Mouse (Mus musculus) lung, adult 18-20 months (tissue): ENCODE measurements around the gene Pld4.
"Not testable (repeated sequence)": the region's sequence is repeated elsewhere in the genome, so short reads cannot be mapped to it uniquely, and the experiment has no call there.

Experiments
- DNase-seq, 2 experiments: peaks; one replicate each; pipeline ENCODE4 v3.0.0; 2022; ENCODE audit warnings: mixed read lengths in 2 of 2

The Pld4 gene

GRCm38 (mm10) chr12:112801864-112802846 is 41.7 kb downstream of the Pld4 start, which contains the start of gene Ahnak2:
Ahnak2 (minus strand) TSS chr12:112802657.
- no peak for DNase-seq

- no peak for DNase-seq
Measured at GRCm38 (mm10) chr12:112802917-112803316, 42.5 kb downstream of the Pld4 start.

DNA sequence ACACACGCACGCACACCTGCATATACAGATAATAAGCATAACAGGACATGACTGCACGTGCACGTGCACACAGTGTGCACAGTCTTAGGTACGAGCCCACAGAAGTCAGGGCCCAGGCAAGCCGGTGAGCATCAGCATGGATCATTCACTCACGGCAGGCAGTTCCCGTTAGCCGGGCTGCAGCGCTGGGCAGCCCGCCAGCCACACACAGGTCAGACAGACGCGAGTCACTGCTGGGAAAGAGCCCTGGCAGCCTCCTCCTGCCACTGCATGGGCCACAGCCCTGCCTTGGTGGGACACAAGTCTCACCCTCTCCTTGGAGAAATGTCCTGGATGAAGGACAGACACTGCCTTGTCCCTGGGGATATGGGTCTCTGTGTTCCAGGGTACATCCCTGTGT is 43.6 kb downstream of the Pld4 start:
- no peak for DNase-seq

GRCm38 (mm10) chr12:112806044-112806443 is 45.6 kb downstream of the Pld4 start:
- no peak for DNase-seq

- no peak for DNase-seq
Measured at GRCm38 (mm10) chr12:112807796-112808195, 47.3 kb downstream of the Pld4 start.

- DNase-seq, result no peak
Measured at GRCm38 (mm10) chr12:112808212-112808586, 47.7 kb downstream of the Pld4 start.

DNA sequence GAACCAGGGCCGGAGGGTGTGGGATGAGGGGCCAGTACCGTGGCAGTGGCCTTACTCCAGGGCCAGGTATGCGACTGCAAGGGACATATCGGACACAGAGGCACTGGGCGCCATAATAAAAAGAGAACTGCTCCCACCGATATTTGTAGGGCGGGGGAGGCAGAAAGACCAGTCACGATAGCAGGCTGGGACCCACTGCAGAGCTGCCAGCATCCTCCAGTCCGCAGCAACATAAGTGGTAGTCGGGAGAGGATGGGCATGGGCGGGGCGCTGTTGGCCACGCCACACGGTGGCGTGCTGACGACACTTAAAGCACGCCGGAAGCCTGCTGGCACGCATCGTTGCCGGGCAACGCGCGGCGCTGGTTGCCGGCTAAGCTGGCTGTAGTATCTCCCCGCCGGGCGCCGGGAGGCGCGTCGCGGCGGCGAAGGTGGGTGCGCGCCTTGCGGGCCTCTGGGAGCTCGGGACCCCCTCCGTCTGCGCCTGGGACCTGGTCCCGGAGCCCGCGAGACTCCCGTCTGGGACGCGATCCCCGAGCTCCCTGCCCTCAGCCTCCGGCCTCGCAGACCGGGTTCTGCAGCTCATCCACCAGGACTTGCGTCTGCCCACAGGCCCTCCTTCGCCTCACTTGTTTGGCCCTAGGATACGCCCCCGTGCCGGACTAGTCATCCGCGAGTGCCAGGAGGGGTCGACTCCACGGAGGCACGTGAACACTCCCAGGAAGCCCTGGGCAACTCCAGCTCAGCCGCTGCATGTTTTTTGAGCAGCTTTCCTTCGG is 48.3 kb downstream of the Pld4 start, which contains the start of gene Clba1:
Gene Clba1 (plus strand): TSS at position 351 of the 778 bp plus-strand sequence.
- peak; percentile 91 to 94 for DNase-seq

GRCm38 (mm10) chr12:112809641-112810040 is 49.2 kb downstream of the Pld4 start:
- no peak for DNase-seq

DNA sequence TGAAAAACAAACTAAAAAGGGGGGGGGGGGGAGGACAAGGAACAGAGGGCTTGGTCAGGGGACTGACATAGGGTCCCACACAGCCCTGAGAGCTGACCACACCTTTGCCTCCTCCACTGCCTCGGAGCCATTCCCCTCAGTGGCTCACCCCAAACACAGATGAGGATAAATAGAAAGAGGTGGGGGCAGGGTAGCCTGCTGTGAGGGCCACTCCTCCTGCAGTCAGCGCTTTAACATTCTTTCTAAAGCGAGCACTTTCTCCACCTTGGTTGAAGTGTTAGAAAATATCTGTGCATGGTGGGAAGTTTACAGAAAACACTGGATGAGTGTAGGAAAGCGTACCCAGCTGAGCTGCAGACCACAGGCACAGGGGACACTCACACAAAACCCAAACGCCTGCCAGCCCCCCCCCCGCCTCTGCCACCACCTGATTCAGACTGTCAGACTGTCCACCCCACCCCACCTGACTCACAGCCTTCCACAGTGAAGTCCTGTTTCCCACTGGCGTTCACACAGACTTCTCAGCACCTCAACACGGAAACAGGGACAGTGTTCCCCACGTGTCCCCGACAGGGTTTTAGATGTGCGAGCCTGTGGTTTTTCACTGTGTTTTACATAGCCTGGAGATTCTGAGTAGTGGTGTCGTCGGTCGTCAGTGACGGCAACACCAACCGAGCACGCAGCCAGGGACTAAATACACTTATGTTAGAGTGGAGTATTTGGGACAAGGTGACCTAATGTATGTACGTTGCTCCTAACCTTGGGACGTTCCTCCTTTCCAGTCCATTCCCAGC is 49.8 kb downstream of the Pld4 start:
- no peak for DNase-seq

- no peak for DNase-seq
Measured at GRCm38 (mm10) chr12:112813370-112813769, 52.9 kb downstream of the Pld4 start.

DNA sequence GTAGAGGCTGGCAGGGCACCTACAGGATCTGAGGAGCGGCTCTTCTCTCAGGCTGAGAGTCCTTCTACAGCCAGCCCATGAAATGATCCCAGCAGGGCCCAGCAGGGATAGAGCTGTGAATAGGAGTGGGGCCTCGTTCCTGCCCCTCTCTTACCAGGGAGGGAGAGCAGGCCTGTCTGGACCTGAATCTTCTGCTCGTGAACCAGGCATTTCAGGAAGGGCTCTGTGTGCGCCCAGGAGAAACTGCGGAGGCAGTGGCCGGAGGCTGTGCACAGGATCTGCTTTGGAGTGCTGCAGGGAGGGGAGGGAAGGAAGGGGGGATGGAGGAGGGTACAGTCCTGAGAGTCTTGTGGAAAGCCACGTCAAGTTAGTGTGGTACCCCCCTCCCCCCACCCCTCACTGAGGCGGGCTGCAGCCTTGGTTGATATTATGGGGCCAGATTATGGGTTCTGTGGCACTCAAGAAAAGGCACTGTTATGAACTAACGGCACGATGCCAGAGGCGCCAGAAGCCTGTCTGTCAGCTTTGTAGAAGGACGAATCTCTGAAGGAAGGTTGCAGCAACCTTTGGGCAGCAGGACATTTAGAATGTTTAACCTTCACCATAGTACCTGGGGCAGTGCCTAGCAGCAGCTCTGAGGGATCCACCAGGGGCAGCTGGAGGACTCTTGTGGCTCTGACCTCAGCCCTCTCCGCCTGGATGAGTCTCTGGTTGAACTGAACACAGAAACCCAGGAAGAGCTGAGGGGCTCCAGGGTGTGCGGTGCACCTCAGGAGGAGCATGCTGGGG is 54.4 kb downstream of the Pld4 start:
- DNase-seq, result no peak

GRCm38 (mm10) chr12:112816294-112816693 is 55.8 kb downstream of the Pld4 start:
- peak in 1 of 2 experiments; percentile 56 for DNase-seq

DNA sequence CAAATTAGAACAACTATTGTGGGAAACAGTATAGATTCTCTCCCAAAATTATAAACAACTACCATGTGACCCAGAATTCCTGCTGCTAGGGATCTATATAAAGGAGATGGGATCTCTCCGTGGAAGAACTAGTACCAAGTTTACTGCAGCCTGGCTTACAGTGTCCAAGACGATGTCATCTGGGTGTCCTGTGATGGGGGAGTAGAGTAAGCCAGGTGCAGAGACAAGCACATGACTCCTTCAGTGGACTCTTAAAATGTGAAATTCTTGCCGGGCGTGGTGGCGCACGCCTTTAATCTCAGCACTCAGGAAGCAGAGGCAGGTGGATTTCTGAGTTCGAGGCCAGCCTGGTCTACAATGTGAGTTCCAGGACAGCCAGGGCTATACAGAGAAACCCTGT is 56.4 kb downstream of the Pld4 start:
- DNase-seq, result not testable (repeated sequence)
